Mouse (Mus musculus) G1E (cell line): Measurements from ENCODE around the gene Cfap221. TPM values are rescaled to one million over a fixed set of nuclear protein-coding genes. Genes with fewer than 3 reads are reported as not detected.

Experiments used
- ATAC-seq: 2 replicates; pipeline ENCODE4 v1.8.0; 2016; ENCODE audit warnings: mild to moderate bottlenecking; ENCODE audit not compliant: insufficient number of reproducible peaks, poor library complexity, low FRiP score, severe bottlenecking; ENCODE audit errors: extremely low read depth
- DNase-seq: peaks from one replicate; pipeline ENCODE4 v3.0.0; 2012; ENCODE audit warnings: low spot score
- H3K27me3 ChIP-seq: 2 replicates; pipeline ENCODE4 v1.6.1; 2012; ENCODE audit warnings: mild to moderate bottlenecking, low read length, inconsistent platforms; ENCODE audit not compliant: insufficient read depth
- H3K36me3 ChIP-seq: replicated peaks from 2 replicates; pipeline ENCODE3; 2012; ENCODE audit warnings: mild to moderate bottlenecking, inconsistent platforms
- H3K4me1 ChIP-seq: 2 replicates; pipeline ENCODE4 v1.6.1; 2012; ENCODE audit warnings: low read depth, low read length, inconsistent platforms, mixed read lengths; ENCODE audit not compliant: insufficient read depth
- H3K4me3 ChIP-seq: 2 replicates; pipeline ENCODE4 v1.5.1; 2012; ENCODE audit warnings: low read depth, mild to moderate bottlenecking, inconsistent platforms, low read length, moderate library complexity, mixed read lengths
- H3K9me3 ChIP-seq: replicated peaks from 2 replicates; pipeline ENCODE4 v1.6.1; 2012; ENCODE audit warnings: inconsistent platforms
- CTCF ChIP-seq: IDR thresholded peaks from 2 replicates; pipeline ENCODE4 v1.5.1; 2012; ENCODE audit warnings: low read depth, low read length, inconsistent platforms, mixed read lengths
- GATA1 ChIP-seq: IDR thresholded peaks from 2 replicates; pipeline ENCODE4 v1.6.1; 2012; ENCODE audit warnings: borderline replicate concordance, low read length, inconsistent platforms, mixed read lengths
- GATA2 ChIP-seq: IDR thresholded peaks from 2 replicates; pipeline ENCODE4 v1.6.1; 2012; ENCODE audit warnings: low read depth, low read length, inconsistent platforms, borderline replicate concordance
- POLR2AphosphoS5 ChIP-seq: IDR thresholded peaks from 2 replicates; pipeline ENCODE4 v1.6.1; 2012; ENCODE audit warnings: low read depth, low read length, inconsistent platforms; ENCODE audit not compliant: insufficient replicate concordance
- TAL1 ChIP-seq: conservative IDR thresholded peaks from 2 replicates; pipeline ENCODE4 v1.6.1; 2012; ENCODE audit warnings: low read depth, low read length, inconsistent platforms, mixed read lengths
- polyA plus RNA-seq: library from polyadenylated mRNA; stranded (reverse); fragments of >175 nt; gene quantifications from 2 replicates; pipeline ENCODE4 v1.2.3, GENCODE M21; 2012
- total RNA-seq, 2 experiments: library from RNA; stranded (forward) in 1 of 2; stranded (reverse) in 1 of 2; fragments of 200-1000 nt in 1 of 2; fragments of >200 nt in 1 of 2; fragmentation: Nextera tagmentation in 1 of 2; gene quantifications; 2 replicates each; pipeline ENCODE4 v1.2.3; 2014 to 2017

Gene Cfap221
- total and polyA plus RNA-seq, 3 experiments: not detected

DNA sequence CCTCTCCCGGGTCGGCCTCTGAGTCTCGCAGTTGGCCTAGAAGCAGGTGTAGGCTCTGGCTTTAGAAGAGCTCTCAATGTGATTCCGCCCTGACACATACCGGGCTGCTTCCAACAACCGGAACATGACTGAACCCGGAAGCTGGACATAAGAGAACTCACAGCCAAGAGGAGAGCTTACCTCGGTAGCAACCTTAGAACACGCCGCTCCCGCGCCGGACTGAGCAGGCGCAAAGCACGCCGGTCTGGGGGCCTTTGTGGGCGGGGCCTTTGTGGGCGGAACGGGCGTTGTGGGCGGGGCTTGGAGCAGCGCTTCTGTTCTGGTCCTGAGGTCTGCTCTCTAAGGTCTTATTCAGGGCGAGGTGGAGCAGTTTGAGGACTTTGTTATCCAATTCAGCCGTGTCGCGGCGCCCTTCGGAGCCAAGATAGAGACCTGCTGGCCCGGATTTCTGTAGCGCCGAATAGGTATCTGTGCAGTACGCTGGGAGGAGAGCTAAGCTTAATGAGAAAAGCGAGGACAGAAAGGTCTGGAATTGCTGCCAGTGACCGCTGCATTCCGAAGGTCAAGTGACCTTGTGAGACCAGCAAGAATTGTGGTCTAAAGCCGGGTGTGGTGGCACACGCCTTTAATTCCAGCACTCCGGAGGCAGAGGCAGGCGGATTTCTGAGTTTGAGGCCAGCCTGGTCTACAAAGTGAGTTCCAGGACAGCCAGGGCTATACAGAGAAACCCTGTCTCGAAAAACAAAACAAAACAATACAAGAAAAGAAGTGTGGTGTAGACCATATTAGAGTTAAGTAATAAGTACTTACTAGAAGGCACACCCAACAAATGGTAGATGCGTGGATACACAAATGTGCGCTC is 83.8 kb downstream of the Cfap221 start, which contains the start of gene Tmem177:
Gene Tmem177 (minus strand): TSS at position 256 of the 862 bp plus-strand sequence.
- DNase-seq (peak; percentile 96), ATAC-seq (peak; percentile 87)
- TF ChIP-seq CTCF: no peak
- no peak for TF ChIP-seq POLR2AphosphoS5
- TF ChIP-seq GATA1: no peak
- no peak for TF ChIP-seq TAL1
- TF ChIP-seq GATA2: no peak
- Histone ChIP-seq H3K9me3 (no peaks in the 10 kb centered on the region), H3K4me1 (peaks cover 53% of the 10 kb centered on the region), H3K4me3 (peak within 1 kb of the TSS; percentile 69), H3K36me3 (peaks cover 30% of the 10 kb centered on the region), H3K27me3 (no peaks in the 10 kb centered on the region)

DNA sequence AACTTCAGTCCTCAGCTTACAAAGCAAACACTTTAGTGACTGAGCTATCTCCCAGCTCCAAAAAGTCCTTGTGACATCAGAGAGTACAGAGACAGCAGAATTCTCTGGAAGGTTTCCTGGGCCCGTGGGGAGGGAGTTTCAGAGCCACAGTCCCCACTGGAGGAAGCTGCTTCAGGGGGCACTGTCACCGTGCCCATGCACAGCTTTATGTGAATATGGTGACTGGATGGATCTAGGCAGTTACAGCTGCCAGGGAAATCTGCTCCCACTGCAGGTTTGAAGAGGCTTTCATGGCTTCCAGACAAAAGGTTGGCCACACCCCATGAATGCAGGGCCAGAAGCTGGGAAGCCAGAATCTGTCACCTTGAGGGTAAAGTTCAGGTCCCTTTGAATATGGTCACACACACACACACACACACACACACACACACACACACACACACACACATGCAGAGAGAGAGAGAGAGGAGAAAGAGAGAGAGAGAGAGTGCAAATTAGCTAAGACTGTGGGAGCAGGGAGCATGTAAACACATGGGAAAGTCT is 89.8 kb downstream of the Cfap221 start:
- ATAC-seq (no peak), DNase-seq (no peak)
- TF ChIP-seq GATA2 (no peak), TAL1 (no peak), GATA1 (no peak), CTCF (no peak), POLR2AphosphoS5 (no peak)
- Histone ChIP-seq H3K36me3 (peaks cover 43% of the 10 kb centered on the region), H3K4me1 (peaks cover 24% of the 10 kb centered on the region), H3K9me3 (no peaks in the 10 kb centered on the region), H3K4me3 (no peak overlapping the region), H3K27me3 (no peaks in the 10 kb centered on the region; the same call in 1 of the 2 replicates)

- no peak for ATAC-seq
- Histone ChIP-seq H3K4me1 (peaks cover 9% of the 10 kb centered on the region), H3K36me3 (peaks cover 13% of the 10 kb centered on the region), H3K9me3 (no peaks in the 10 kb centered on the region), H3K4me3 (no peak overlapping the region), H3K27me3 (peaks cover 13% of the 10 kb centered on the region; the same call in 1 of the 2 replicates)
- TF ChIP-seq POLR2AphosphoS5 (no peak), CTCF (no peak), GATA2 (no peak)
- no peak for DNase-seq
These were observed 93.8 kb downstream of the Cfap221 start for GRCm38 (mm10) chr1:119903231-119903620.

DNA sequence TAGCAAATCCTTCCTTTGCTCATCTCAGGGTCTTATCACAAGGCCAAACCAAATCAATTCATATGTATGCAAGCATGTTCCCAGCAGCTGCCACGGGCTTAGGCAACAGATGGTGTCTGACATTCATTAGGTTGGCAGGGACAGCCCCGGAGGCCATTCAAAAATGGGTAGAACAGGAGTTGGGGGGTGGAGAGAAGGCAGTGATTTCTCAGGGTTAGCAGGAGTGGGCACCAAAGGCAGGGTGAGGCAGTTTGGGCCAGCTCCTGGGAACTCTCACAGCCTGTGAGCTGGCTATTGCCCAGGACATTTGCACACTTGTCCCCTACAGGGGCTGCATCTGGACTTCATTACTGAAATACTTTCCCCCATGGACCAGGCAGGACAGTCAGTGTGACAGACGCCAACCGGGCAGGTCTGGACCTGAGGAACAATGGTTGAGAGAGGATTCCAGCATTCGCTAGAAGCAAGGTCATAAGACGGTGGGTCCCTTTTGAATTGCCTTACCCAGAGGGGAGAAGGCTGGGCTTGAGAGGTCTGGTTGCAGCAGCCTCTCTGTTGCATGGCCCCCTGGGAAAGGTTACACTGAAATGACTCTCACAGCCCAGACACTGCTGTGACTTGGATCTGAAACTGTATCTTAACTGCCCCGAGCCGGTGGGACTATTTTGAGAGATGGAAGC is 94.3 kb downstream of the Cfap221 start:
- no peaks in the 10 kb centered on the region for H3K9me3 ChIP-seq

GRCm38 (mm10) chr1:119899195-119900123 is 97.6 kb downstream of the Cfap221 start:
- ATAC-seq (no peak), DNase-seq (no peak)
- H3K4me3 ChIP-seq: no peak overlapping the region
- TF ChIP-seq GATA2: no peak
- no peak for TF ChIP-seq TAL1
- no peak for TF ChIP-seq GATA1
- TF ChIP-seq CTCF: no peak
- no peak for TF ChIP-seq POLR2AphosphoS5
- no peaks in the 10 kb centered on the region for H3K36me3 ChIP-seq
- peaks cover 4% of the 10 kb centered on the region for H3K4me1 ChIP-seq
- peaks cover 19% of the 10 kb centered on the region; the same call in 1 of the 2 replicates for H3K27me3 ChIP-seq
- no peaks in the 10 kb centered on the region for H3K9me3 ChIP-seq

More for the DNA sequence above, 94.3 kb downstream of the Cfap221 start:
- peaks cover 17% of the 10 kb centered on the region; the same call in 1 of the 2 replicates for H3K27me3 ChIP-seq
- no peak overlapping the region for H3K4me3 ChIP-seq
- TF ChIP-seq CTCF (no peak), POLR2AphosphoS5 (no peak), GATA1 (no peak), TAL1 (no peak), GATA2 (no peak)
- peaks cover 8% of the 10 kb centered on the region for H3K36me3 ChIP-seq
- DNase-seq (no peak), ATAC-seq (no peak)
- H3K4me1 ChIP-seq: peaks cover 6% of the 10 kb centered on the region; the same call in 1 of the 2 replicates
